Mouse (Mus musculus) embryonic facial prominence, embryonic 14.5 days (tissue): ENCODE results near the gene Pitpnm1. TPM values are rescaled to one million over a fixed set of nuclear protein-coding genes. Genes with fewer than 3 reads are reported as not detected.

Source experiments
- ATAC-seq: fragments of 200-750 bp; cut with Nextera tagmentation; 2 replicates; pipeline ENCODE4 v1.8.0; 2017; ENCODE audit warnings: low read depth, moderate number of reproducible peaks, moderate TSS enrichment
- DNase-seq: peaks from one replicate; pipeline ENCODE4 v3.0.0-alpha.2; 2015; ENCODE audit warnings: low spot score
- H3K27ac ChIP-seq: fragments of 300-500 bp; sonication (generic); replicated peaks from 2 replicates; pipeline ENCODE4 v1.5.1; 2014; ENCODE audit warnings: low read depth, mild to moderate bottlenecking, low read length, moderate library complexity
- H3K27me3 ChIP-seq: fragments of 300-500 bp; sonication (generic); replicated peaks from 2 replicates; pipeline ENCODE4 v1.6.1; 2014; ENCODE audit warnings: low read length; ENCODE audit not compliant: control insufficient read depth, insufficient read depth
- H3K36me3 ChIP-seq: fragments of 300-500 bp; sonication (generic); 2 replicates; pipeline ENCODE4 v1.6.1; 2014; ENCODE audit warnings: low read length, mixed read lengths; ENCODE audit not compliant: control insufficient read depth, insufficient read depth
- H3K4me1 ChIP-seq: fragments of 300-500 bp; sonication (generic); 2 replicates; pipeline ENCODE4 v1.6.1; 2014; ENCODE audit warnings: antibody characterized with exemption, low read length; ENCODE audit not compliant: control insufficient read depth, insufficient read depth
- H3K4me2 ChIP-seq: fragments of 300-500 bp; sonication (generic); 2 replicates; pipeline ENCODE4 v1.6.1; 2014; ENCODE audit warnings: low read depth, mild to moderate bottlenecking, low read length, moderate library complexity, mixed read lengths
- H3K4me3 ChIP-seq: fragments of 300-500 bp; sonication (generic); 2 replicates; pipeline ENCODE4 v1.5.1; 2014; ENCODE audit warnings: low read depth, mild to moderate bottlenecking, low read length
- H3K9ac ChIP-seq: fragments of 300-500 bp; sonication (generic); 2 replicates; pipeline ENCODE4 v1.6.1; 2014; ENCODE audit warnings: low read depth, mild to moderate bottlenecking, low read length, moderate library complexity, mixed read lengths
- H3K9me3 ChIP-seq: fragments of 300-500 bp; sonication (generic); 2 replicates; pipeline ENCODE4 v1.6.1; 2016; ENCODE audit warnings: low read length; ENCODE audit not compliant: control insufficient read depth
- WGBS: fragments of 180-500 bp; shearing (Covaris S2); extraction: QIAGEN DNeasy Blood & Tissue Kit; methylation state at CpG from one replicate; pipeline ENCODE4 v1.1.7; 2014; 5-methylcytosine and 5-hydroxymethylcytosine counted together
- polyA plus RNA-seq: library from polyadenylated mRNA; unstranded; fragments of >200 nt; fragmentation: Nextera tagmentation; extraction: Ambion mirVana; gene quantifications from 2 replicates; pipeline ENCODE4 v1.2.1, GENCODE M21; 2014

Pitpnm1 gene
- polyA plus RNA-seq, 1 experiment from 2014 or later = 5.6 TPM

DNA sequence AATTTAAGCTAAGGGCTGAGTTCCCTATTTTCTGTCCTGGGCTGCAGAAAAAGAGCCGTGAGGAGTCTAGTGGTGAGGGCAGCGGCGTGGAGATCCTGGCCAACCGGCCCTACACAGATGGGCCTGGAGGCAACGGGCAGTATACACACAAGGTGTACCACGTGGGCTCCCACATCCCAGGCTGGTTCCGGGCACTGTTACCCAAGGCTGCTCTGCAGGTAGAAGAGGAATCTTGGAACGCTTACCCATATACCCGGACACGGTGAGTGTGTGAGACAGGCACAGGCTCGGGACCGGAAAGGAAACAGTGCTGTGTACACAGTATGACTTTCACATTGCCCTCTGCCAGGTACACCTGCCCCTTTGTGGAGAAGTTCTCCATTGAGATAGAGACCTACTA is 2.8 kb downstream of the Pitpnm1 start:
- Histone ChIP-seq H3K4me3 (no peak overlapping the region), H3K27me3 (peaks cover 31% of the 10 kb centered on the region), H3K4me2 (no peak overlapping the region), H3K36me3 (no peaks in the 10 kb centered on the region), H3K9me3 (no peaks in the 10 kb centered on the region), H3K4me1 (peaks cover 22% of the 10 kb centered on the region), H3K9ac (no peak overlapping the region), H3K27ac (no peak overlapping the region)
- no peak for ATAC-seq
- no peak for DNase-seq
- 92% methylated on average over 12 of the region's 12 CpGs for WGBS

GRCm38 (mm10) chr19:4103294-4103693 is 3.5 kb downstream of the Pitpnm1 start:
- Histone ChIP-seq H3K9ac (no peak overlapping the region), H3K27me3 (peaks cover 31% of the 10 kb centered on the region), H3K4me2 (no peak overlapping the region), H3K4me3 (no peak overlapping the region), H3K36me3 (no peaks in the 10 kb centered on the region), H3K4me1 (peaks cover 21% of the 10 kb centered on the region), H3K27ac (no peak overlapping the region), H3K9me3 (no peaks in the 10 kb centered on the region)
- 90% methylated on average over 18 of the region's 18 CpGs for WGBS
- DNase-seq = no peak
- no peak for ATAC-seq

GRCm38 (mm10) chr19:4103792-4104191 is 4.0 kb downstream of the Pitpnm1 start:
- Histone ChIP-seq H3K9ac (no peak overlapping the region), H3K9me3 (no peaks in the 10 kb centered on the region), H3K4me1 (peaks cover 21% of the 10 kb centered on the region), H3K27me3 (peaks cover 31% of the 10 kb centered on the region), H3K4me3 (no peak overlapping the region), H3K4me2 (no peak overlapping the region), H3K27ac (no peak overlapping the region), H3K36me3 (no peaks in the 10 kb centered on the region)
- 68% methylated on average over 3 of the region's 3 CpGs for WGBS
- ATAC-seq (no peak), DNase-seq (no peak)

DNA sequence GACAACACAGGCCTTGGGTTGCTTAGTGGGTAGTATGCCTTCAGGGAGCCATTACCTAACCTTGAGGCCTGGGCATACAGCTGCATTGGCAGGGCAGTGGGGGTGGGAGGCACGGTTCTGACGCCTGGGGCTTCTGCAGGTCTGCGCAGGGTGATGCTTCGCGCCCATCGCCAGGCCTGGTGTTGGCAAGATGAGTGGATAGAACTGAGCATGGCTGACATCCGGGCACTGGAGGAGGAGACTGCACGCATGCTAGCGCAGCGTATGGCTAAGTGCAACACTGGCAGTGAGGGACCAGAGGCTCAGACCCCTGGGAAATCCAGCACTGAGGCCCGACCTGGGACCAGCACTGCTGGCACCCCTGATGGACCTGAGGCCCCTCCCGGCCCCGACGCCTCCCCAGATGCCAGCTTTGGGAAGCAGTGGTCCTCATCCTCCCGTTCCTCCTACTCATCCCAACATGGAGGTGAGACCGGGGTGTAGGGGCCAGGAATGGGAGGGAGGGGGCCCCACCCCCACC is 4.9 kb downstream of the Pitpnm1 start:
- no peak for ATAC-seq
- 79% methylated on average over 14 of the region's 16 CpGs for WGBS
- H3K4me2 ChIP-seq = no peak overlapping the region

GRCm38 (mm10) chr19:4106654-4107053 is 6.9 kb downstream of the Pitpnm1 start:
- DNase-seq = no peak
- WGBS = 84% methylated on average over 14 of the region's 14 CpGs
- H3K27me3 ChIP-seq = peaks cover 5% of the 10 kb centered on the region
- peaks cover under 1% of the 10 kb centered on the region for H3K36me3 ChIP-seq
- H3K27ac ChIP-seq = no peak overlapping the region
- H3K9ac ChIP-seq = no peak overlapping the region
- H3K4me2 ChIP-seq = no peak overlapping the region
- no peak for ATAC-seq
- no peak overlapping the region for H3K4me3 ChIP-seq
- H3K9me3 ChIP-seq = no peaks in the 10 kb centered on the region
- H3K4me1 ChIP-seq = no peaks in the 10 kb centered on the region

More for the DNA sequence above, 4.9 kb downstream of the Pitpnm1 start:
- H3K9me3 ChIP-seq = no peaks in the 10 kb centered on the region
- no peak for DNase-seq
- no peaks in the 10 kb centered on the region for H3K36me3 ChIP-seq
- H3K27me3 ChIP-seq = peaks cover 24% of the 10 kb centered on the region
- peaks cover 14% of the 10 kb centered on the region for H3K4me1 ChIP-seq
- no peak overlapping the region for H3K27ac ChIP-seq
- H3K9ac ChIP-seq = no peak overlapping the region
- no peak overlapping the region for H3K4me3 ChIP-seq

DNA sequence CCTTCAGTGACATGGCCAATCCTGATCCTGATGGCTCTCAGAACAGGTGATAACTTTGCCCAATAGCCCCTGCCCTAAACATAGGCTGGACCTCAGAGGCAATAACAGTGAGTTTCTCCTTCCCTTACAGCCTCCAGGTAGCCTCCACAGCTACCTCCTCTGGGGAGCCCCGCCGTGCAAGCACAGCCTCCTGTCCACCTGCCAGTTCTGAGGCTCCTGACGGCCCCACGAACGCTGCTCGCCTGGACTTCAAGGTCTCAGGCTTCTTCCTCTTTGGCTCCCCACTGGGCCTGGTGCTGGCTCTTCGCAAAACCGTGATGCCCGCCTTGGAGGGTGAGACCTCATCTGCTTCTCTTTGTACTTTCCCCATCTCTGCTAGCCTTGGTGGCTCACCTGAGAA is 8.7 kb downstream of the Pitpnm1 start:
- no peaks in the 10 kb centered on the region for H3K9me3 ChIP-seq
- DNase-seq (no peak), ATAC-seq (no peak)
- no peak overlapping the region for H3K9ac ChIP-seq
- WGBS = 85% methylated on average over 9 of the region's 9 CpGs
- no peak overlapping the region for H3K4me2 ChIP-seq
- H3K4me3 ChIP-seq = no peak overlapping the region
- H3K36me3 ChIP-seq = peaks cover 17% of the 10 kb centered on the region
- H3K27me3 ChIP-seq = no peaks in the 10 kb centered on the region
- no peaks in the 10 kb centered on the region for H3K4me1 ChIP-seq
- H3K27ac ChIP-seq = no peak overlapping the region

- DNase-seq (no peak), ATAC-seq (no peak)
- Histone ChIP-seq H3K4me2 (no peak overlapping the region), H3K9me3 (no peaks in the 10 kb centered on the region), H3K4me1 (no peaks in the 10 kb centered on the region), H3K4me3 (no peak overlapping the region), H3K27me3 (no peaks in the 10 kb centered on the region), H3K9ac (no peak overlapping the region), H3K27ac (no peak overlapping the region), H3K36me3 (peaks cover 50% of the 10 kb centered on the region)
- WGBS = 92% methylated on average over 26 of the region's 26 CpGs
These were observed 12.5 kb downstream of the Pitpnm1 start for GRCm38 (mm10) chr19:4112063-4112960.

GRCm38 (mm10) chr19:4113186-4113805 is 13.5 kb downstream of the Pitpnm1 start:
- ATAC-seq (no peak), DNase-seq (no peak)
- no peak overlapping the region for H3K9ac ChIP-seq
- no peaks in the 10 kb centered on the region for H3K4me1 ChIP-seq
- H3K36me3 ChIP-seq = peaks cover 60% of the 10 kb centered on the region
- no peak overlapping the region for H3K4me2 ChIP-seq
- no peaks in the 10 kb centered on the region for H3K27me3 ChIP-seq
- H3K4me3 ChIP-seq = no peak overlapping the region
- 74% methylated on average over 13 of the region's 13 CpGs for WGBS
- no peak overlapping the region for H3K27ac ChIP-seq
- H3K9me3 ChIP-seq = no peaks in the 10 kb centered on the region
